Mouse (Mus musculus) cerebellum, adult (tissue): ENCODE measurements around the gene Znhit6.

Experiments used
- ATAC-seq: cut with Nextera tagmentation; 2 replicates; pipeline ENCODE4 v1.9.2; 2017; ENCODE audit warnings: mild to moderate bottlenecking, moderate library complexity, mixed read lengths; ENCODE audit not compliant: insufficient number of reproducible peaks, low FRiP score, low TSS enrichment

The Znhit6 gene

DNA sequence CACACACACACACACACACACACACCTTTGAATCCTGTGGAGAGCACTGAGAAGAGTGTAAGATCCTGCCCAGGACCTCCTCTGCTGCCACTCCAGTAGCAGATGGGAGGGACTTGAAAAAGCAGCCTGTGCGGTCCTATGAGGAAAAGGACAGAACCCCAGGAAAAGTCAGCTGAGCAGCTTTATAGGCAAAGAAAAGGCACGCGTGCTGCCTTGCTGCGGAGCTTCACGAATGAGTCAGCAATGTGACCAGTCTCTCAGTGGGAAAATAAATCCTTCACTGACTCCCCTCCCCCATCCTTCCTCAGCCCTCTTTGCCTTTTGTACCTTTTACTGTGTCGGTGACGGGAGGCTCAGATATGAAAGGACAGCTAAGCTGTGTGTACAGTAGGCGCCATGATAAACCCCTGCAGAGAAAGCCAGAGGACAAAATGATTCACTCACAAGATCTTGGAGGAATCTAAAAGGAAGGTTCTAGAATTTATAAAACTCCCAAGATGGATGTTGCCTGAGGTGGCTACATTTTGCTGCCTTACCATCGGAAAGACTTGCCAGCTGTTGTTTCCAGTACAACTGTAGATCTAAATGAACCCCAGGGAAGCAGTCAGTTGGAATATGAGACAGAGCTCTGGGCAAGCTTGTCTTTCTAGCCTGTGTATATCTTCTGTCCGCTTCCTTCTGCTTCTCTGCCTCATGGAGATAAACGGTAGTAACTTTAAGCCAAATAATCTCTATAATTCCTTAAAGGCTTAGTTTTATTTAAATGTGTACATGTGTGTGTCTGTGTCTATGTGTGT lies 26.6 kb downstream of the Znhit6 start:
- ATAC-seq = no peak

DNA sequence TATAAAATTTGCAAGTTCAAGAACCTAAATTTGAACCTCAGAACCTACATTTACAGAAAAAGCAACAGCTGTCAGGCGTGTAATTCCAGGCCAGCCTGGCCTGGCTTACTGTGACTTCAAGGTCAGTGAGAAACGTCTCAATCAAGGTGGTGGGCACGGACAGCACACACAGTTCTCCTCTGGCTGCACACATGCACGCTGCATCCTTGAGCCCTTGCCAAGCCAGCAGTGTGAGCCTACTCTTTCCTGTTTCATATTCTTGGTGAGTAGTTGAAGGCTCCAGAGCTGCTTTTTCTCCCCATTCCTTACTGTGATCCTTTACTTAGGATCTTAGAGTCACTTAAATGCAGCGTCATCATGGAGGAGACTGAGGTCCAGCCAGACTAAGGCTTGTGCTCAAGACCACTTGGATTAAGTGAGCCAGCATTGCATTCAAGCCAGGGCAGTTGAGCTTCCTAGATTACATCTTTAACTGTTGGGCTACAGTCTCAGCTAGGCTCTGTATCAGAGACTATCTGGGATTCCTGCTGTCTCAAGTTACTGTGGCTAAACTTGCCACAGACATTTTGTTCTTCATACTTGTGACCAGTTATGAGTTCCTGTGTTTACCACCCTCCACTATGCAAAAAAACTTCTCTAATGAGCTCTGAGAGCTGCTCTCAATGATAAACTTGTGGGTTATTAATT lies 29.6 kb downstream of the Znhit6 start:
- ATAC-seq = no peak

DNA sequence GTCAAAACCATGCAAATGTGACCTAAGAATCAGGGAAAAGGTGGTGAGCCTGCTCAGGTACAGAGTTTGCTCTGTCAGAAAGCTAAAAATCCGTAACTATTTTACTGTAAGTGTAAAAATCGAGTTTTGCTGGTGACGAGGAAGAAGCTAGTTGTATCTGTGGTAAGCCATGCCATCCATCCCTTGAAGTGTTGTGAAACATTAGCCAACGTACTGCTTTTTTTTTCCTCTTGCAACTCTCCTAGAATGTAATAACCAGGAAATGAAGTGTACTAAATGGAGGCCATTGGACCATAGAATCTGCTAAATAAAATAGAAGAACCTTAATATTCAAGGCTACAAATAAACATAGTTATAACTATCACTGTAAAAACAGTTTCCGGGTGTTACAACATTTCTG lies 32.3 kb downstream of the Znhit6 start:
- ATAC-seq = no peak

DNA sequence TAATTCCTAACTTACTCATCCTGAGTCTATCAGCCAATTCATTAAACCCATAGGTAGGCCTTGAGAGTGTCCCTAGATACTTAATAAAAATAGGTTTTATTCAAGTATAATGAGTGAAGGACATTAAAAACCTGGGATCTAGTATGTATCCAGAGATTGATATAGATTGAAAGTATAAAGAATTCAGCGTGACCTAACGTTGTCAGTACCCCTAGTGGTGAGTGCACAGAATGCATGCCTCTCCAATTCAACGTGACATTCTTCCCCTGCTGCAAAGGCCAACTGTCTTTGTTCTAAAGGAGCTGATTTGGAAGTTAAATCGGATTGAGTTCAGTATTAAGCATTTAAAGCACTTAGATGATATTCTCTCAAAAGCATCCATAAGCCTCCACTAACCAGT lies 36.7 kb downstream of the Znhit6 start:
- no peak for ATAC-seq

DNA sequence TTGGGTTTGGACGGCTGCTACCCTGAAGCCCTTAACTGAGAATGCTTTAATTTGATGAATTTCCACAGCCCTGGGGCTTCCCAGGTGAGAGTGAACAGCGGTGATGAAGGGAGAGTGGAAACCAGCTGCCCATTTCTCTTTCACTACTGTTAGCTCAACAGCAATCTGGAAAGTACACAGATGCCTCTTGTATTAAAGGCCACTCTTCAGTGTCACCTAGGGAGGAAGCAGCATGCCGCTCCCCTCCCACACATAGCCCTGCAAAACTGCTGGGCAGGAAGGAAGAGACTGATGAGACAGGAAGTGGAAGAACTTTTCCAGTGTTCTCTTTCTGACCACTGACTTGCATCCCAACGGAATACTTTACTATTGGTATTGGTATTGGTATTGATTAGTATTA lies 37.2 kb downstream of the Znhit6 start:
- ATAC-seq = no peak

DNA sequence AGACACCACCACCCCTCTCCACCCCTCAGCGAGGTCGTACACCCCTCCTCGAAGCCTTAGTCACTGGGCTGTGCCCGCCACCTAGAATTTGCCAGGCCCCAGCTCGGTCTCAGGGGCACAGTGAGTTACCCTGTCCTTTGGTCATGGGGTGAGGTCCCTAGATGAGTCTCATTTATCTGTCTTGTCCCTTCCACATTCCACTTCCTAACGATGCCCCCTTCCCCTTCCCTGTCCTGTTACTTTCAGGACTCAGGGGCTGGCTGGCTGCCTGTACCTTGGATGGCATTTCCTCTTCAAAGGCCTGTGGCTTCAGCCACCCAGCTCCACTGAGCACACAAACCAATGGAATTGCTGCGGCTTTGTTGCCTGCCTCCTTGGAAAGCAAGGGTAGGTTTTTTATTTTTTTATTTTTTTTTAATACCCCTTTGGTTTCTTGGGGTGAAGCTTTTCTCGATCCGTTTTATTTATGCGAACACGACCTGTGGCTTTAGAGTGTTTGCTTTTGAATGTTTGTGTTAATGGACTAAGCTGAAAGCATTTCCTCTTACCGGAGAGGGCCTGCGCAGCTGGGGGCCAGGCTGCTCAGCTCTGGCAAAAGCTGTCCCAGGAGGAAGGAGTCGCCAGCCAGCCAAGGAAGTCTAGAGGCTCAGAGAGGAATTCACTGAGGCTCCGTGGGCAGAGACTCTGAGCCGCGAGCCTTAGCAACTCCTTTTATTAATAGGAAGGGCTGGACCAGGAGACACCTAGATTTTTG lies 38.5 kb downstream of the Znhit6 start:
- ATAC-seq = no peak

DNA sequence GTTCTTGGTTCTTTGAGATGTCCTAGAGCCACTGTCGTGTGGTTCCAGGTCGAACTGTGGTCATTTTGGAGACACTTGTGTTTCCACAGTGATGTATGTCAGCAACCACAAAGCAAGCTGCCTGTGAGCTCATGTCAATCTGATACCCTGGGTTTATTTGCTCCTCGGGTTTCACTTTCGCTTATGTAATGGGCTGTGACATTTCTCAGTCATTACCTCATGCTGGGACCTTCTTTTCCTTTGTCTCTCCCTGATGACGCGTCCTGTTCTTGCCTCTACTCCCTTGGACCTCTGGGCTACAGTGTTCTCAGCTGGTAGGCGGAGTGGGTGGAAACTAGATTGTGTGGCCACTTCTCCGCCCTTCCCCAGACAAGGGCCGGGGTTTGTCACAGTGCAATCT lies 42.3 kb downstream of the Znhit6 start:
- ATAC-seq = no peak

DNA sequence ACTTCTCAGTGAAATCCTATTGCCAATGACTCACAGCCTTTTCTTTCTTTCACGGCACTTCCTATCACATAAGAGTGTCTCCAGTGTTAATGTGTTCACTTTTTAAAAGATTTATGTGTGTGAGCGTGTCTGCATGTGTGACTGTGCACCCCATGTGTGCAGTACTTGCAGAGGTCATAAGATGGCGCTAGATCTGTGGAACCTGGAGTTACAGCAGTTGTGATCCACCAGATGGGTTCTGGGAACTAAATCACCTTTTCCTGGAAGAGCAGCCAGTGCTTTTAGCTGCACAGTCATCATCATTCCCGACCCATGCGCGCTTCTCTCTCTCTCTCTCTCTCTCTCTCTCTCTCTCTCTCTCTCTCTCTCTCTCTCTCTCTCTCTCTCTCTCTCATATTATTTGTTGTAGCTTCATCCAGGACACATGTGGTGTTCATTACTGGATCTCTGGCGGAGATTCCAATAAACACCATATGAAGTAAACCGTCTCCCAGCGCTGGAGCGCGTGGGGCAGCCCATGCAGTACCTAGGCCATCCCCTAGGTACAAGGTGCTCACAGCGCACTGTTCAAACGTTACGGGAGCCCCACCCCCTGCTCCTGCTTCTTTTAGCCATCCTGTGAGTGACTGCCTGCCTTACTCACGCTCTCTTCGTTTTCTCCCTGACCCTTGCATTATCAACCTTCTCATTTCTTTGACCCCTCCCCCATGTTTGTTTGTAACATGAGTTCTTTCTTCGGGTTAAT lies 43.8 kb downstream of the Znhit6 start:
- ATAC-seq = no peak

DNA sequence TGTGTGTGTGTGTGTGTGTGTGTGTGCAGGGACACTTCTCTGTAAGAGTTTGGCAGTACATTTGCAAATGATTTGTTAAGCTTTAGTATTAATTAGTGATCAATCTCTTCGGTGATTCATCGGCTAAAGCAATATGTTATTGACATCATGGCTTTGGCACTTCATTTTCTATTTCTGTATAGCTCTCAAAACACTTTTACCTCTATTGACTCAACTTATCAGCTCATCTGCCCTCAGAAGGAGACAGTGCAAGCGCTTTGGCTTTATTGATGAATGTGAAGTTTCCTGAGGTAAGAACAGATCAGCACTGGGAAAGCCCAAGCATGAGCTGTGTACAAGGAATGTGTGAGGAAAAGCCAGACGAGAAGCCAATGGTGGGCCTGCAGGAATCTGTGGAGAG lies 45.2 kb downstream of the Znhit6 start:
- no peak for ATAC-seq

DNA sequence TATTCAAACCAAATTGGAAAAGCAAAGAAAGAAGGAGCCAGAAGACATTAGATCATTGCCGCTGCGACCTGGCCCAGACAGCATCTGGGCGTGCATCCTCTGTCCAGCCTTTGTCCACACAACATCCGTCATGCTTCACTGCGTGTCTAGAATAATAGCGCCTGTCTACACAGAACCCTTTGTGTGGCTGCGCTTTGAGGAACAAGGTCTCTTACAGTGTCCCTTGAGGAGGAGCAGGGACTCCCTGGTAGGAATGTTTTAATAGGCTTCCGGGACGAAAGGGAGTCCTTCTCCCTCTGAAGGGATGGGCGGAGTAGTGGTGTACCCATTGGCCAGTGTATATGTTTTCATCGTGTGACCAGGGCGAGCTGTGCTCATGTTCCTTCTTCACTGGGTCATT lies 47.0 kb downstream of the Znhit6 start:
- no peak for ATAC-seq

DNA sequence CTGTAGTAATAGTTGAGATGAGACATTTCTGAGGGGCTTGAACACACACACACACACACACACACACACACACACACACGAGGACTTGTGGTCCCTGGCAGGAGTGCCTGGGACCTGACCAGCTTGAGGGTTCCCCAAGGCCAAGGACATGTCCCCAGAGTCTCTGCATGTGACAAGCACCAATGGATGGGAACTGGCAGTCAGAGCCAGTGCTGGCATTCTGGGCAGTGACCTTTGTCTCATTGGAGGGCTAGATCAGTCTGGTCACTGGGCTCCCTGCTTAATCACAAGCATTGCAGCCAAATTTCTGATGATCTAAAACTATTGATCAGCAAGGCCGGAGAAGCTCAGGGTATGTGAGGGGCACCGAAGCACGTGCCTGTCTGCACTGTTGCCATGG lies 48.8 kb downstream of the Znhit6 start:
- no peak for ATAC-seq

DNA sequence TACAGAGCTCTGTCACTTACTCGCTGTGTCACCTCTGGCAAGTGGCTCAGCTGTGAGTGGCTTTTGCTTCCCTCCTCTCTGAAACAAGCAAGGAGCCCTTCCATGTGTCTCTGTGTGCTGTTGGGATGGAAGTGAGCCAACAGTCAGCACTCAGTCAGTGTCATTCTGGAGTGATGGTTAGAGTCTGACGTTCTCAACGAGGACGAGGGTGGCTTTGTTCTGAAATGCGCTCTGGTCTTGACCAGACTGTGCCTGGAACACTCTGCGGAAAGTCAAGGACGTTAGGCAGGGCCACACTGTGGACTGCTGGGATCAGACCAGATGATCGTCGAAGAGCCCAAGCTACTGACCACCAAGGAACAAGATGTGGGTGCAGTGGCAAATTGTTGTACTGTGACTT lies 49.5 kb downstream of the Znhit6 start:
- ATAC-seq = no peak

DNA sequence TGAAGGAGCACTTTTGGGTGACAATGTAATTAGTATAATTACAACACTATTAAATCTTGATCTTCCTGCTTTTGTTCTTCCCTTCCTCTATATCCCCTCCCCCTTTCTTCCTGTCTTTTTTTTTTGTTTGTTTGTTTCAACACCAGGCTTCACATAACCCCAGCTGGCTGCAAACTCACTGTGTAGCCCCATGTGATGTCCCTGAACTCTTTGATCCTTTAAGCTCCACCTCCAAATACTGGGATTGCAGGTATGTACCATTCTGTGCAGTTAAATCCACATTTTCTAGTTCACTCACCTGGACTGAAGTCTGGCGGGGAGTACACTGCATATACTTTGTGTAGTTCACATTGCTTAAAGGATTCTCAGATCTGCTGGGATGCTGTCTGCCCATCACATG lies 50.1 kb downstream of the Znhit6 start:
- no peak for ATAC-seq

DNA sequence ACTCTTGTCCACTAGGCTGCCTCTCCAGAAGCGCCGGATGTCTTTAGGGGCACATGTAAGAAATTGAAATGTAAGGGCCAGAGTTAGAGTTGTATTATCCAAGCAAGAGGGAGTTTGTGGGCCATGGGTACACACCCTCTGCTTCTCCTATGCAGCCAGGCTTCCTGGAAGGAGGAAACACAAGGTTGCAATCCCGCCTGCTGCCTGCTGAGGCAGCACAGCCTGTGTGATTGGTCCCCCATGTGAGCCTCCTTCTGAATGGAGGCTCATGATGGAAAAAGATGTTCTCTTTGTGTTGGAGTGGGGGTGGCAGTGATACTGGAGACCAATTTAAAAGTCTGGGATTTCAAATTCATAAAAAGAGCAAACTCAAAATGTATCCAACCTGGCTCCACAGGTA lies 51.8 kb downstream of the Znhit6 start:
- no peak for ATAC-seq

DNA sequence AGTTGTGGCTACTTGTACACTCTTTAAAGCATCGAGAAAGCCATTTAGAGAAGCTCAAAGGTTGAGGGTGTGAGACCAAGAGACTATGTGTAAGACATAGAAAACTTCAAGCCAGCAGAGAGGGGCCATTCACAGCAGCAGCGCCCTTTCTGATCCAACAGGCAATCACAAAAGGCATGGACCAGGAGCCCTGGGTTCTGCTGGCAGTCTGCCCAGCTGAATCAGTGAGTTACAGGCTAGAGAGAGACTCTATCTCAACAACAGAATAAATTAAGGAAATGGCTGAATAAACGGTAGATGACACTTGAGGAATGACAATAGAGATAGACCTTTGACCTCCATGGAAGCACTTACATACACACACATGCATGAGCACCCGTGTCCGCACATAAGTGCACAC lies 52.6 kb downstream of the Znhit6 start:
- ATAC-seq = no peak

DNA sequence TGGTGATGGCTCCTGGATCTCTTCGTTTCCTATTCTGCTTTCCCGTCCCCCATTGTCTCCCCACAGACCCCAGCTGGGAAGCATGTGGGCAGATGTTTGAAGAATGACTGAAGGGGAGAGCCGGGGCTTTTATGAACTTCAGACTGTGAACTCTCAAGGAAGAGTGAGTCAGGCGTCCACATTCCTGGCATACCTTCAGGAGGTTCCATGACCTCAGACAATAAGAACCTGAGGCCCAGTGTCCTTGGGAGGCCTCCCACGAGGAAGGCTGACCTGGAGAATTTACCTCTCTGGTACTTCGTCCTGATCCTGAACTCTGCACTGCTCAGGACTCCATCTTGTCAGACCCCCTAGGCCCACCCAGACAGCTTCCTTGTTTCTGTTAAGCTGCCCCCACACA lies 56.9 kb downstream of the Znhit6 start:
- ATAC-seq = no peak

DNA sequence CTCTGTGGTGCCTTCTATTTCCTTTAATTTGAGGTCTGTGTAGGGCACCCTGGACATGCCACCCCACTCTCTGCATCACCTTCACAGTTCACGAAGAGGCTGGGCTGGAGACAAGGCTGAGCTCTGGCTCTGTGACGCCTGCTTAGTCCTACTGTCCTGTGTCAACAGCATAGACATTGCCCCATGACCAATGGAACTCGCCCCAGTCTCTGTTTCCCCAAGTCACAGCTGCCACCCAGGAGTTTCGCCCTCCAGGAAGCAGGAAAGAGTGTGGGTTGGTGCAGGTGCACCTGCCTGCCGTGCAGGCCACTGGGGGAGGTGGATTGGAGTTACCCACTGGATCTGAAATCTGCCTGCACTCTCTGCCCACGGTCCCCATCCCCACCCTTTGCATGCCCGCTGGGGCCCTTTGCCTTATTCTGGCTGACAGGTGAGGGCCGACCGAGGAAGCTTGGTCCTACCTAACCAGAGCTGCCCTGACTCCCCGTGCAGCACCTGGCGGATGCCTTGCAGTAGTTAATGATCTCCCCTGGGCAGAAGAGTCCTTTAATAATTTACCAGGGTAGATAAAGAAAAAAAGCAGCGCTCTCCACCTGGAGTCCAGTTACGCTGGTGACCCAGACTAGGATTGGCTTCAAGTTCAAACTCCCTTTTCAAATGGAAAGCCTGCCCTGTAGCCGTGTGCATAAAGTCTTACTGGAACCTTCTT lies 58.2 kb downstream of the Znhit6 start:
- no peak for ATAC-seq

DNA sequence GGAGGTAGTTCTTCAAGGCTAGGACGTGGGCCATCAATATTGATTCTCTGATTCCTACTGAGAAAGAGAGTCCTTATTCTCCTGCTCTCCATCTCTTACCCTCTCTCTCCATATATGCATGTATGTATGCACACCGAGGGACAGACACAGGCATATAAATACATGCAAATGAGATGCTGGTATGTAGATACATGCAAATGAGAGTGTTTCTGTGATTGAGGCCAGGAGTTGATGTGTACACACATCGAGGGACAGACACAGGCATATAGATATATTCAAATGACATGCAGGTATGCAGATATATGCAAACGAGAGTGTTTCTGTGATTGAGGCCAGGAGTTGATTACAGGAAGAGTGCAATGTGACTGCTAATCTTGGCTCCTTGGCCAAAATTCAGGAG lies 64.2 kb downstream of the Znhit6 start:
- ATAC-seq = no peak

DNA sequence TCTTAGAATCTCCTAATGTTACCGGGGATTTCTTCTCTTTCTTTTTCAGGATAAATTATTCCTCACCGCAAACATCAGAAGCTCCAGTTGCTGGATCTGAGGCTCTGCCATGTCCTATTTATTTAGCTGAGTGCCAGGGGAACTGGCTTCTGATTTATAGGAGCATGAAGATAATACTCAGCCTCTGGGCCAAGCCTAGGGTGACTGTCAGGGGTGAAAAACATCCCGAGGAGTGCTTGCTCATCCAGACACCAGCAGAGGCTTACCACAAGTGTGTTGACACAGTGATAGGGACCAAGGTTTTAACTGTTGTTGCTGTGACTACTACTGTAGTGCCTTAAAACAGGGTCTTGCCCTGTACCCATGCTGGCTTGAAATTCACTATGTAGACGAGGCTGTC lies 64.6 kb downstream of the Znhit6 start:
- no peak for ATAC-seq

DNA sequence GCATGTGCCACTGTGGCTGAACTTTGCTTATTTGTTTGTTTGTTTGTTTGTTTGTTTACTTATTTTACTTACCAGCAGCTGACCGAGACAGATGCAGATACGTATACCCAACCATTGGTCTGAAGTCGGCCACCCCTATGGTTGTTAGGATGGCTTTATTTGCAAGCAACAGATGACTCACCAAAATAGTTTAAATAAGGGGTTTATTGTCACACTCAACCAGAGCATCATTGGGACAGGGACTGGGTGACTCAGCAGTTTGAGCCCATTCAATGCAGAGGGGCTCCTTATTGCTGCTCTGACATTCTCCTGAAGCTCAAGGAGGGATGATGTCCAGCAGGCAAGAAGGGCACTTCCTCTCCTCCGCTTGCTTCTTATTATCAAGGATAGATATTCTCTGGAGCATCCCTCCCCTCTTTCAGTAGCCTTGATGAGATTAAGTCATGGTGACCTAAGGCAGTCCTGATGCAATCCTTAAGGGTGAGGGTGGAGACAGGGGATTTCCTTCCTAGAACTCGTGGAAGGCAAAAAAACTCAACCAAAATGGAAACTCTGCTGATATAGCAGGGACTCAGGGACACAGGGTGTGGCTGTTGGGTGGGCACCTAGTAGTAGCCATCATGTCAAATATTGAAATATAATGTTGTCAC lies 65.2 kb downstream of the Znhit6 start:
- no peak for ATAC-seq
